Mouse (Mus musculus) skeletal muscle tissue, postnatal 0 days (tissue): ENCODE results near the gene Rab11fip2. TPM values are rescaled to one million over a fixed set of nuclear protein-coding genes. Genes with fewer than 3 reads are reported as not detected.

Experiments
- polyA plus RNA-seq: library from polyadenylated mRNA; unstranded; fragments of >200 nt; fragmentation: Nextera tagmentation; extraction: Ambion mirVana; gene quantifications from 2 replicates; pipeline ENCODE4 v1.2.1, GENCODE M21; 2015

The Rab11fip2 gene
- polyA plus RNA-seq = 3.1 and 3.8 TPM in 2 replicates

GRCm38 (mm10) chr19:59943322-59943871 lies at the start of gene Rab11fip2:
TSS of gene Rab11fip2 (minus strand) at chr19:59943654.

